In the genomic region with DNA sequence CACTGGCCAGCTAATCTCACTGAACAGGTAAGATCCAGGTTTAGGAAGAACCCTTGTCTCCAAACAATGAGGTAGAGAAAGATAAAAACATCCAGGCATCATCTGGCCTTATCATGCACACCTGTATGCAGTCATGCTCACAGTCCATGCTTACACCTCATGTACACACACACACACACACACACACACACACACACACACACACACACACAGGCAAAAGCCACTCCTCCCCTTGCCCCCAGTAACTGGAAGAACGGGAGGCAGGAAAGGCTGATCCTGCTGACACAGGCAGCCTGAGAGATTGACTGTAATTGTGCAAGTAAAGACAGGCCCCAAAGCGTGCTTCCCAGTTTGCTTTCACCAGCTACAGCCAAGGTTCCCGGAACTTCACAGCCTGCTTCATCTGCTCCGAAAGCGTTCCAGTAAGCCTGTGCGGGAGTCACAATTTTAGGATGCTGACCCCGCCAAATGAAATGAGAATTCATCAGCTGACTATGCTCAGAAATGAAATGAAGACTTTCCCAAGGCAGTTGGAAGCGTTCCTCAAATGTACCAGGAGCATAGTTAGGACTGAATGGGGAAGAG, we compare ENCODE assay signal across 9 mouse cellular contexts. TPM values are rescaled to one million over a fixed set of nuclear protein-coding genes. Genes with fewer than 3 reads are reported as not detected.
DNase-seq lines count a peak whose midpoint lies in the region; ATAC-seq lines count a peak whose summit lies in the region.
"Had no signal": no experiment of that assay in that cellular context is flagged by ENCODE, and none has a peak within 500 bp of the region (broad histone marks: within the 10 kb centered on the region; RNA-seq: fewer than 3 reads in every experiment).

No protein-coding gene starts in this region.

- peak overlapping the region; percentile 79 for H3K27ac ChIP-seq in lung, embryonic 16.5 days (ENCODE audit: low read length)
- H3K27ac ChIP-seq in heart, embryonic 12.5 days (ENCODE audit: poor library complexity, severe bottlenecking) = peak overlapping the region; percentile 71
- 0 out of 2 replicates have a peak overlapping the region, but pooled peaks have one; percentile 12 for H3K27ac ChIP-seq in macrophage

- H3K4me3 ChIP-seq in lung, embryonic 16.5 days (ENCODE audit: low read length) = no peak overlapping the region
- no peak overlapping the region for H3K4me3 ChIP-seq in heart, embryonic 12.5 days
- H3K4me3 ChIP-seq in macrophage (ENCODE audit: inconsistent target) = no peak overlapping the region

- ATAC-seq in lung, embryonic 16.5 days (ENCODE audit: low read depth) = peak; percentile 60
- no peak for ATAC-seq in heart, embryonic 12.5 days (ENCODE audit: insufficient number of reproducible peaks, low FRiP score)
- no peak for ATAC-seq in erythroid progenitor cell, adult 5-6 weeks (replicated peaks; ENCODE audit: low FRiP score, poor library complexity, severe bottlenecking)

- peaks cover 100% of the 10 kb centered on the region for H3K79me2 ChIP-seq in macrophage (ENCODE audit: inconsistent target)

- peaks cover 24% of the 10 kb centered on the region for H3K4me1 ChIP-seq in lung, embryonic 16.5 days (replicated peaks; ENCODE audit: control insufficient read depth, insufficient read depth, low read length)
- H3K4me1 ChIP-seq in heart, embryonic 12.5 days (replicated peaks) = peaks cover 44% of the 10 kb centered on the region

- H3K27me3 ChIP-seq in lung, embryonic 16.5 days (ENCODE audit: control insufficient read depth, insufficient read depth, low read depth, low read length) = no peaks in the 10 kb centered on the region
- H3K27me3 ChIP-seq in heart, embryonic 12.5 days (replicated peaks) = no peaks in the 10 kb centered on the region

- no peaks in the 10 kb centered on the region for H3K36me3 ChIP-seq in lung, embryonic 16.5 days (ENCODE audit: control insufficient read depth, insufficient read depth, low read length)
- H3K36me3 ChIP-seq in heart, embryonic 12.5 days = no peaks in the 10 kb centered on the region
- no peaks in the 10 kb centered on the region for H3K36me3 ChIP-seq in macrophage (ENCODE audit: inconsistent target)

- no peak overlapping the region for H3K4me2 ChIP-seq in lung, embryonic 16.5 days (ENCODE audit: low read depth, low read length)
- no peak overlapping the region for H3K4me2 ChIP-seq in heart, embryonic 12.5 days

- WGBS in lung, embryonic 16.5 days = 43% methylated on average over 8 of the region's 8 CpGs
- WGBS in heart, embryonic 12.5 days = 59% methylated on average over 8 of the region's 8 CpGs
- 87% methylated on average over 8 of the region's 8 CpGs for WGBS in macrophage (ENCODE audit: missing documents)

- no peaks in the 10 kb centered on the region for H3K9me3 ChIP-seq in lung, embryonic 16.5 days (ENCODE audit: control insufficient read depth, low read length)
- no peaks in the 10 kb centered on the region for H3K9me3 ChIP-seq in heart, embryonic 12.5 days (replicated peaks)

- H3K9ac ChIP-seq in lung, embryonic 16.5 days (ENCODE audit: low read length) = 0 out of 2 replicates have a peak overlapping the region, but pooled peaks have one; percentile 1
- H3K9ac ChIP-seq in heart, embryonic 12.5 days = no peak overlapping the region

- DNase-seq in gastrocnemius, postnatal 14 days = peak; percentile 41
- no peak for DNase-seq in gastrocnemius, adult 8-10 months (ENCODE audit: low spot score in 2 of 2)
- DNase-seq in lung, adult 18-20 months = no peak
- DNase-seq in frontal cortex, postnatal 14 days (ENCODE audit: low spot score in 2 of 2) = no peak
- DNase-seq: right cerebral cortex, postnatal 25 days had no signal

- intact Hi-C loops in gastrocnemius, postnatal 14 days (cut with DNase I; ENCODE audit: low total_unique reads) = no loop called here

RNA-seq across cellular contexts. Expression of a gene that starts 19.4 kb away (rescaled TPM):
- 10 to 100 TPM; 15.5 to 21.1 TPM for total RNA-seq in gastrocnemius, postnatal 14 days (2021)
- total RNA-seq in gastrocnemius, adult 8-10 months (2022) = 1 to 10 TPM; 2.2 to 5.0 (median 3.4) TPM
- 34.8 and 35.7 TPM in 2 replicates for polyA plus RNA-seq in lung, embryonic 16.5 days (2015; fragmentation: Nextera tagmentation; extraction: Ambion mirVana)
- 29.9 and 30.2 TPM in 2 replicates for polyA plus RNA-seq in heart, embryonic 12.5 days (2016; fragmentation: Nextera tagmentation; extraction: Ambion mirVana)
- total RNA-seq in macrophage (2018; cell fraction: chromatin; rRNA removed) = 1,000 to 10,000 TPM in 9 of 26 experiments, 100 to 1,000 TPM in 11, 10 to 100 TPM in 6; 63.7 to 5,506 (median 273) TPM
- 1,000 to 10,000 TPM in 1 of 26 experiments, 100 to 1,000 TPM in 21, 10 to 100 TPM in 4; 88.7 to 1,140 (median 221) TPM for total RNA-seq in macrophage (2018; cell fraction: cytosol; rRNA removed)
- 1,000 to 10,000 TPM in 7 of 26 experiments, 100 to 1,000 TPM in 19; 112 to 3,963 (median 377) TPM for total RNA-seq in macrophage (2018; cell fraction: nucleus; rRNA removed)
- 109 to 325 TPM (median 215 TPM) in 3 replicates for polyA plus RNA-seq in macrophage (2018)
- 51.5 and 61.6 TPM in 2 replicates for total RNA-seq in erythroid progenitor cell, adult 5-6 weeks (2015; ENCODE audit: low replicate concordance)
- 30.2 and 31.8 TPM in 2 replicates for total RNA-seq in erythroid progenitor cell, adult 5-6 weeks (2017; ENCODE audit: low replicate concordance)

Comparison
In these comparisons a context has a peak if more than half of its experiments do, and no peak if none do; other contexts are left out.
1. H3K27ac ChIP-seq: peak in every context shown above with its lines; median percentile 79 in lung, embryonic 16.5 days; 71 in heart, embryonic 12.5 days; 12 in macrophage.